Mouse (Mus musculus) B cell, adult 62 days (primary cell): ENCODE results near the gene Zfp991. TPM values are rescaled to one million over a fixed set of nuclear protein-coding genes. Genes with fewer than 3 reads are reported as not detected.

Experiments
- total RNA-seq: library from RNA; stranded (reverse); gene quantifications from 4 replicates; pipeline ENCODE4 v1.2.4, GENCODE M21; 2023

Gene Zfp991
- total RNA-seq, result 6.4 to 10.0 TPM (median 8.7 TPM) in 4 replicates

GRCm38 (mm10) chr4:147131837-147132459, at the start of gene Zfp991:
Gene Zfp991, plus strand, starts transcription at chr4:147132038.

Other genes with a start within 250 kb of the Zfp991 start
- 0.78 TPM in 1 of 4 replicates, not detected in the others for gene Gm21411, start 222.4 kb upstream of the Zfp991 start, total RNA-seq
- 0.43 TPM in 1 of 4 replicates, not detected in the others for gene Zfp989, start 160.1 kb upstream of the Zfp991 start, total RNA-seq
- gene Rex2, start 110.2 kb upstream of the Zfp991 start, total RNA-seq, result 1.1 to 1.9 TPM (median 1.6 TPM) in 4 replicates
- 0.26 to 0.53 TPM (median 0.51 TPM) in 3 of 4 replicates, not detected in the other for gene Zfp988, start 173.6 kb downstream of the Zfp991 start, total RNA-seq
- gene Zfp978, start 229.3 kb downstream of the Zfp991 start, total RNA-seq, result 0.66 to 0.86 TPM (median 0.73 TPM) in 4 replicates